Mouse (Mus musculus) liver, adult 2 months (tissue): ENCODE data around the gene Gimap8. TPM values are rescaled to one million over a fixed set of nuclear protein-coding genes. Genes with fewer than 3 reads are reported as not detected.
"Not testable (repeated sequence)": the region's sequence is repeated elsewhere in the genome, so short reads cannot be mapped to it uniquely, and the experiment has no call there.

ENCODE experiments used
- DNase-seq: peaks from one replicate; pipeline ENCODE4 v3.0.0-alpha.2; 2011; ENCODE audit warnings: low read depth, low spot score; ENCODE audit errors: extremely low read depth
- H3K27ac ChIP-seq: fragments of 200-500 bp; replicated peaks from 2 replicates; pipeline ENCODE4 v1.5.1; 2012; ENCODE audit warnings: low read depth, mild to moderate bottlenecking, control low read depth, inconsistent platforms, low read length; ENCODE audit not compliant: insufficient read depth
- H3K27me3 ChIP-seq: fragments of 200-500 bp; 2 replicates; pipeline ENCODE4 v1.6.1; 2012; ENCODE audit warnings: mild to moderate bottlenecking, moderate library complexity, low read length, inconsistent platforms; ENCODE audit not compliant: control insufficient read depth, insufficient read depth
- H3K36me3 ChIP-seq: fragments of 200-500 bp; 2 replicates; pipeline ENCODE4 v1.6.1; 2012; ENCODE audit warnings: low read length, inconsistent platforms; ENCODE audit not compliant: control insufficient read depth, insufficient read depth
- H3K4me1 ChIP-seq: fragments of 200-500 bp; 2 replicates; pipeline ENCODE4 v1.6.1; 2011; ENCODE audit warnings: low read length; ENCODE audit not compliant: control insufficient read depth, insufficient read depth
- H3K4me3 ChIP-seq: fragments of 200-500 bp; 2 replicates; pipeline ENCODE4 v1.5.1; 2011; ENCODE audit warnings: low read depth, mild to moderate bottlenecking, control low read depth, low read length, moderate library complexity; ENCODE audit not compliant: insufficient read depth
- H3K79me2 ChIP-seq: fragments of 200-500 bp; 2 replicates; pipeline ENCODE4 v1.6.1; 2012; ENCODE audit warnings: inconsistent platforms, mild to moderate bottlenecking, low read length, moderate library complexity; ENCODE audit not compliant: control insufficient read depth, insufficient read depth
- H3K9ac ChIP-seq: fragments of 200-500 bp; 2 replicates; pipeline ENCODE4 v1.6.1; 2012; ENCODE audit warnings: low read depth, mild to moderate bottlenecking, control low read depth, inconsistent platforms, low read length
- CTCF ChIP-seq: fragments of 200-500 bp; IDR thresholded peaks from 2 replicates; pipeline ENCODE4 v1.5.1; 2011; ENCODE audit warnings: low read depth, low read length, control low read depth
- POLR2A ChIP-seq: fragments of 200-500 bp; IDR thresholded peaks from 2 replicates; pipeline ENCODE4 v1.6.1; 2011; ENCODE audit warnings: low read length, control low read depth; ENCODE audit not compliant: insufficient read depth; ENCODE audit errors: extremely low read depth
- WGBS: fragments of 180-500 bp; shearing (Covaris S2); methylation state at CpG from one replicate; pipeline ENCODE4 v1.1.7; 2018; 5-methylcytosine and 5-hydroxymethylcytosine counted together
- polyA plus RNA-seq: library from polyadenylated mRNA; depleted of rRNA; stranded (reverse); fragments of >200 nt; gene quantifications from 2 replicates; pipeline ENCODE4 v1.2.3, GENCODE M21; 2012
- total RNA-seq: library from RNA; depleted of rRNA; stranded (reverse); fragments of >200 nt; gene quantifications from 2 replicates; pipeline ENCODE4 v1.2.3, GENCODE M21; 2014

Gimap8 gene
- total and polyA plus RNA-seq, 2 experiments = 1.4 to 6.1 TPM

GRCm38 (mm10) chr6:48609512-48609911 lies 37.5 kb upstream of the Gimap8 start:
- H3K4me1 ChIP-seq = no peaks in the 10 kb centered on the region
- H3K27ac ChIP-seq = no peak overlapping the region
- TF ChIP-seq CTCF (no peak), POLR2A (no peak)
- H3K36me3 ChIP-seq = peaks cover 6% of the 10 kb centered on the region; the same call in 1 of the 2 replicates
- no peaks in the 10 kb centered on the region for H3K27me3 ChIP-seq
- WGBS = 84% methylated on average over 7 of the region's 7 CpGs
- no peak overlapping the region for H3K4me3 ChIP-seq
- no peak overlapping the region for H3K9ac ChIP-seq
- H3K79me2 ChIP-seq = no peaks in the 10 kb centered on the region
- no peak for DNase-seq

- H3K27me3 ChIP-seq = no peaks in the 10 kb centered on the region
- H3K9ac ChIP-seq = no peak overlapping the region
- no peaks in the 10 kb centered on the region for H3K4me1 ChIP-seq
- H3K4me3 ChIP-seq = no peak overlapping the region
- TF ChIP-seq POLR2A (no peak), CTCF (no peak)
- no peak for DNase-seq
- no peak overlapping the region for H3K27ac ChIP-seq
- no peaks in the 10 kb centered on the region for H3K79me2 ChIP-seq
- 33% methylated on average over 3 of the region's 3 CpGs for WGBS
- peaks cover 6% of the 10 kb centered on the region; the same call in 1 of the 2 replicates for H3K36me3 ChIP-seq
Observed at GRCm38 (mm10) chr6:48610657-48611056, 36.4 kb upstream of the Gimap8 start.

- Histone ChIP-seq H3K4me3 (no peak overlapping the region), H3K27ac (no peak overlapping the region), H3K9ac (no peak overlapping the region), H3K79me2 (no peaks in the 10 kb centered on the region), H3K27me3 (no peaks in the 10 kb centered on the region), H3K4me1 (no peaks in the 10 kb centered on the region), H3K36me3 (peaks cover 6% of the 10 kb centered on the region; the same call in 1 of the 2 replicates)
- 95% methylated on average over 4 of the region's 4 CpGs for WGBS
- no peak for DNase-seq
- TF ChIP-seq POLR2A (no peak), CTCF (no peak)
Observed at GRCm38 (mm10) chr6:48613464-48613863, 33.6 kb upstream of the Gimap8 start.

DNA sequence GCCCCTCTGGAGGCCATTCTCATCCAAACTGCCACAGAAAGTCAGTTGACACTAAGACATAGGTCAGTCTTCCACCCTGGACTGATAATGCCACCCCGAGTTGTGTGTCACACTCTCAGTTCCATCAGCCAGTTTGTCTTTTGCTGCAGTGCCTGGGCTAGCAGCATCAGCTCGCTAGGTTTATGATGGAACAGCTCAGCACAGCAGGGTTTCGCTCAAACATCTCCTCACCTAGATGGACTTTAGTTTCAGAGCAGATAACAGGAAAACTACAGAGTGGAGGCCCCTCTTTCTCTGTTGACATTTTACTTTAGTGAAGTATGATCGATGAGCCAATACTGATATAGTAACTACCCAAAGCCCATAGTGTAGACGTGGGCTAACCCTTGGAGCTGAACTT lies 32.3 kb upstream of the Gimap8 start:
- Histone ChIP-seq H3K27me3 (no peaks in the 10 kb centered on the region), H3K36me3 (peaks cover 9% of the 10 kb centered on the region; the same call in 1 of the 2 replicates), H3K9ac (no peak overlapping the region), H3K4me3 (no peak overlapping the region), H3K79me2 (no peaks in the 10 kb centered on the region), H3K4me1 (no peaks in the 10 kb centered on the region), H3K27ac (no peak overlapping the region)
- WGBS = 81% methylated on average over 5 of the region's 5 CpGs
- no peak for DNase-seq
- TF ChIP-seq CTCF (no peak), POLR2A (no peak)

DNA sequence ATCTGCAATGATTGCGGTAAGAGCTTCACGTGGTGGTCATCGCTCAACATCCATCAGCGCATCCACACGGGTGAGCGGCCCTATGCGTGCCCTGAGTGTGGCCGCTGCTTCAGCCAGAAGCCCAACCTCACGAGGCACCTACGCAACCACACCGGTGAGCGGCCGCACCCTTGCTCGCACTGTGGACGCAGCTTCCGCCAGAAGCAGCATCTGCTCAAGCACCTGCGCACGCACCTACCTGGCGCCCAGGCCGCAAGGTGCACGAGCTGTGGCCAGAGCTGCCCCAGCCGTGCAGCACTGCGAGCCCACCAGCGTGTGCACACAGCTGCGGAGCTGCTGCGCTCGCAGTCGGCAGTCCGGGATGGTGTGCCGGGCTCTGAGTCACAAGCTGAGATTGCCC lies 27.0 kb upstream of the Gimap8 start:
- DNase-seq = no peak
- H3K27me3 ChIP-seq = no peaks in the 10 kb centered on the region
- no peak overlapping the region for H3K9ac ChIP-seq
- WGBS = 97% methylated on average over 30 of the region's 30 CpGs
- no peak overlapping the region for H3K27ac ChIP-seq
- H3K36me3 ChIP-seq = peaks cover 6% of the 10 kb centered on the region; the same call in 1 of the 2 replicates
- no peak overlapping the region for H3K4me3 ChIP-seq
- TF ChIP-seq CTCF (no peak), POLR2A (no peak)
- no peaks in the 10 kb centered on the region for H3K79me2 ChIP-seq
- H3K4me1 ChIP-seq = no peaks in the 10 kb centered on the region

- DNase-seq, H3K4me3 ChIP-seq, H3K4me1 ChIP-seq, H3K27me3 ChIP-seq, H3K79me2 ChIP-seq, H3K36me3 ChIP-seq, H3K9ac ChIP-seq, H3K27ac ChIP-seq: not testable (repeated sequence)
- WGBS = 93% methylated on average over 8 of the region's 8 CpGs
Observed at GRCm38 (mm10) chr6:48622186-48622843, 24.7 kb upstream of the Gimap8 start.
